Mouse (Mus musculus) right cerebral cortex, postnatal 25 days (tissue): ENCODE measurements at regions not wholly inside any gene's neighbourhood (a gene's known extent, or its start where the extent isn't known, plus 50 kb on each side); places are given as distances from the start of the nearest gene placed in this dataset.

Experiments used
- DNase-seq: peaks from one replicate; pipeline ENCODE4 v3.0.0; 2022

GRCm38 (mm10) chr8:103823541-103823940, 277.9 kb upstream of the Cdh5 start:
- no peak for DNase-seq

- no peak for DNase-seq
Observed at GRCm38 (mm10) chr8:103824747-103825146, 276.7 kb upstream of the Cdh5 start.

GRCm38 (mm10) chr8:103825289-103825688, 276.1 kb upstream of the Cdh5 start:
- no peak for DNase-seq

GRCm38 (mm10) chr8:103830416-103830815, 271.0 kb upstream of the Cdh5 start:
- DNase-seq = no peak

GRCm38 (mm10) chr8:103839990-103840389, 261.4 kb upstream of the Cdh5 start:
- no peak for DNase-seq

DNA sequence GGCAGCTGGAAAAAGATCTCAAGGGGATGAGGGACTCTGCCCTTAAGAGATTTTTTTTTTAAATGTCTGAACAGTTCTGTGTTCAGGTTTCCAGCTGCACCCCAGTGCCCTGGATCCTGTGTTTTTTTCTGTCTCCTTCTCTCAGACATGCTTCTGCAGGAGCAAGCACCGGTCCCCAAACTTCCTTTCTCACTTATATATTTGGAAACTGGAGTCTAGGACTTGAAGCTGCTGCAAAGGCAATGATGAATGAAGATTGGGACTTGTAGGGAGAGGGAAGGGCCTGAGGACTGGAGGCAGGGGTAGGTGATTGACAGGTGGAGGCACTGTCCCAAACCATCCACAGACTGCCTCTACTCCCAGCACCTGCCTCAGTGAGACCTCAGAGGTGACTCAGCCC, 255.5 kb upstream of the Cdh5 start:
- DNase-seq = no peak

- peak; percentile 23 for DNase-seq
Observed at GRCm38 (mm10) chr8:103846382-103846976, 254.9 kb upstream of the Cdh5 start.

DNA sequence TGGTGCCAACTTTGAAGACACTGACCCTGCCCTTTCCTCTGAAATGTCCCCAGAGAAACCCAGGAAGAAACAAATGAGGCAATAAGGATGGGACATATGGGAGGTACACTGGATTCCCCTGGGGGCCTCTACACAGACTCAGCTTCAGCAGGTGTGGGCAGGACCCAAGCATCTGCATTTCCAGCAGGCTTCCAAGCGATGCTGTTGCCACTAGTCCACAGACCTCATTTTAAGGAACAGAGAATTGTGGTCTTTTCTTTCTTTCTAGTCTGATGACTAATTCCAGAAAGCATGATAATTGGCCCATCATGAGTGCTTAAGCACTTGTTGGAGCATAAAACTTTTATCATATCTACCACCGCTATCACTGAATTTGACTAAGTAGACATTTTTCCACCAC, 251.6 kb upstream of the Cdh5 start:
- DNase-seq = no peak

DNA sequence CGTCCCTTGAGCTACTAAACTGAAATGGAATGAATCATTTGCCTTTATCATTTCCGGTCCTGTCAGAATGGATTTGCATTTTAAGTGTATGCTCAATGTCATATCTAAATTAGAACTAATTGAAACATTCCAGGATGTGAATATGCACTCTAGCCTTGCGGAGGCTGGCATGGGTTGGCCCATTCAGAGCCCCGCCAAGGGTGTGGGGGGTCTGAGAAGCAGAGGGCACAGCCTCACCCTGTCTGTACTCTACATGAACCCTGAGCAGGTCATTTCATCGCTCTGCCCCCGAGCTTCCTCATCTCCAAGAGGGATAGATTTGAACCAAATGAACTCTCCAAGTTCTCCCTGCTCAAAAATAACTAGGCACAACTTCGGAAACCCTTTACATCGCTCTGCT, 250.1 kb upstream of the Cdh5 start:
- DNase-seq = no peak

DNA sequence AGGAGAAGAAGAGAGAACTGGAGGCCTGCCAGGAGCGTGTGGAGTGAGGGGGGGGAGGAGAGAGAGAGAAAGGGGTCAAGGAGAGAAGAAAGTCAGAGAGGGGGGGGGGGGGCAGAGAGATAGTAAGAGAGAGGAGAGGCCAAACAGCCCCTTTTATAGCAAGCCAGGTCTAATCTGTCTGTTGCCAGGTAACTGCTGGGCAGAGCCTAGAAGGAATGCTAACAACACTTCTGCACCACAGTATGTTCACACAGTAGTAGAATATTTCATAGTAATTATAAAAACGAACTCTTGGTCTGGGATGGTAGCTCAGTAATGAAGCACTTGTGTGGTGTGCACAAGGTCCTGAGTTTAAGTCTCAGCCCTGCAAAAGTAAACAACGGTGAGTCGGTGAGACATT, 248.4 kb upstream of the Cdh5 start:
- DNase-seq = no peak

GRCm38 (mm10) chr8:103855291-103855690, 246.1 kb upstream of the Cdh5 start:
- no peak for DNase-seq

DNA sequence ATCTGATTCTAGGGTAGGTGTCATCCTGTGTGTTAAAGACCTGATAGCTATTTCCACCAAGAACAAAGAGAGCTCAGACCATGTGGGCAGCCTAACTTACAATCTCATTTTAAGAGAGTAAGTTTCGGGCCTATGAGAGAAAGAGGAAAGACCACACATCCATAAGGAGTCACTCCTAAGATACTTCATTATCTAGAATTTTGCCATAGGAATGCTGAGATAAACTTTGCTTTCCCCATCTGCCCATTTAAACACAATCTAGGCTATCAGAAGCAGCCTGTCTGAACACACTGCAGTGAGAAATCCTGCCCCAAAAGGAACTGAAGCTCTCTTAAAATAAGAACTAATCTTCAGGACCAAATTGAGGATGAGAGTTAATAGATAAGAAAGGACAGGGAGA, 242.3 kb upstream of the Cdh5 start:
- DNase-seq = no peak

- DNase-seq = no peak
Observed at GRCm38 (mm10) chr8:103873598-103874502, 227.6 kb upstream of the Cdh5 start.

- no peak for DNase-seq
Observed at GRCm38 (mm10) chr8:103874506-103874905, 226.9 kb upstream of the Cdh5 start.

DNA sequence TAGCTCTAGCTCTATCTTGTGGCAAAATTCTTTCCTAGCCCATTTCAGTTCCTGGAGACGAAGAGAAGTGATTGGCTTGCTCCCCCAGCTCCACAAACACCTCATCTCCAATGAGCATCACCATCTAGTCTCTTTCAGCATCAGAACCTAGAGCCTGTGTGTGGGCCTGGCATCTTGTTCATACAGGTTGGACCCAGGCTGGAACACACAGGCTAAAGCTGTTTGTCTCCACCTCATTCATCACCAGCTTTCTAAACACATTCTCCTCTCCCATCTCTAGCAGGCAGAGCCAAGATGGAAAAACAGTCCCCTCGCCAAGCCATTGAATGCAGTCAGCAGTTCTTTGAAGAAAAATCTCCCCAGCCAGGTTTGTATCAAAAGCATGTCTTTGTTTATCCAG, 221.9 kb upstream of the Cdh5 start:
- no peak for DNase-seq

GRCm38 (mm10) chr8:103880431-103881145, 220.8 kb upstream of the Cdh5 start:
- no peak for DNase-seq

DNA sequence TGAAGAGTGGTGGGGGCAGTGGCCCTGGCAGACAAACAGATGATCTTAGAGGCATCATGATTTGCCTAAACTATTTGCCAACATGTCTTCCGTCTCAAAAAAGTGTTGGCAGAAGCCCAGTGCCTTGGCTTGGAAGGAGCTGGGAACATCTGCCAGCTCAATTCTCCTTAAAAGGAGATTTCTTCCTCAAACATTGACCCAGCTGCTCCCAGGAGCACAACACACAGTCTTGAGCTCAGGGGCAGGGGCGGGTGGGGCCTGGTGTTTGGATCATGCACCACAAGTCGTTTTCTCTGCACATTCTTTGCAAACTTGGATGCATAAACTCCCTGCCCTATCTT, 220.3 kb upstream of the Cdh5 start:
- no peak for DNase-seq

DNA sequence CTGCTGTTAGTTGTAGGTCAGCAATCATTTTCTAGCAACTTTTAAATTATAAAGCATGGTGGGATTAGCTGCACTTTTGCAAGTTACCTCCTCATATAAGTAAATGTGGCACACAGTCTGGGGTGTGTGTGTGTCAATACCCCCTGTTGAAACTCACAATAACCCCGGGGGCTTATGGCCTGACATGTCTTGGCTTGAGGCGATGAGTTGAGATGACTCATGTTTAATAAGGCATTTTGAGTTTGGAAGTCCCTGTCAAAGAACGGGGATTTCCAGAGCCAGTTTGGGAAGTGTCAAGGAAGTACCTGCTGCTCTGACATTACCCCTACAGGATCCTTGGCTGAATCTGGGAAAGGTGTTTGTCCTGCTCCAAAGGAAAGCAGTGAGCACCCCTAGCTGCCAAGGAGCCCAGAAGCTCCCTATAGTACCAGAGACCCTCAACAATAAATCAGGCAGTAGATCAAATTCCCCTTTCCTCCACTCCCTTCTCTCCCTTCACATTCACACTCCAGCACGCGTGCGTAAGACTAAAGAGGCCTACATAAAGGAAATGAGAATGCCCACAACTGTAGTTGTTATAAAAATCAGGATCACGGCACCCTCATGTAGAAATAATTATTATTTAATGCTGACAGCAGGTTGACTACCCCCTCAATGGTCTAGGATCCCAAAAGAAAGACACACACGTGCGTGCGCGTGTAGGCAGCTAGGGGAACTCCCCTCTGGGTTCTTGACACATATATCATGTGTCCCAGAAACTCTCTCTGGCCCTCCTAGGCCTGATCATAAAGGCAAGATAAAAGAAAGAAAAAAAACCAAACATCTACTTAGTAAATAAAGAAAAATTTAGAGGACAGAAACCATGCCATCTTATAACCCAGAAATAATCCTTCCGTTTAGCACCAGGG, 216.3 kb upstream of the Cdh5 start:
- DNase-seq = no peak

DNA sequence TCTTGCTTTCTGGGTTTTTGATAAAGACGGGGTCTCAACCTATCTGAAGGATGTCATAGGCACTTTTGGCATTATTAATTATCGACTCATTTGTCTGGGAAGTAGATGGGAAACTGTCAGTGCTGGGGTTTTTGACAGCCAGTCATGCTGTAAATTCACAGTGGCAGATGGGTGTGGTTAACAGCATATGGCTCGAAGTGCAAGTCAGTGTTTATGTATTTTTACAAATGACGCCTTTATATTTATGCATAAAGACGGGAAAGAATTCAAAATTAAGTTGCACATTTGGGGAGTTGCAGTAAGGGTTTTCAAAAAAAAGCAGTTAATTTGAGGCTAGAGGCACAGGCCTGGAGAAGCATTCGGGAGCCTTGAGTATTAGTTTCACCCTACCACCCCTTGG, 206.8 kb upstream of the Cdh5 start:
- no peak for DNase-seq

DNA sequence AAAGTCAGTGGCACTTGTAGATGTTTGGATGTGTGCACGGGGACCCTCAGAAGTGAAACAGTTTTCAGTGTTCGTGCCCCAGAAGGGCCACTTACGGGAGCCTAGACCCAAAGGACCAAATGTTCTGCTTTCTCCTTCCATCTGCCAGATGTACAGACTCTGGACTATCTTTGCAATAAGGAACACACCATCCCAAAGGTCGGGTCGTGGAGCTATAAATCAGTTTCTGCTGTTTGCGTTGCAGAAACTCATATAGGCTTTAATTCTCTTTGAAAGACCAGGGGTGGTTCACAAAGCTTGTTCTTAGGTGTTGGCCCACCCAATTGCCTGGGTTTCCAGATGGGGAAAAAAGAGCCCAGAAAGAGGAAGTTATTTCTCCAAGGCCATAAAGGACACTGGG, 206.3 kb upstream of the Cdh5 start:
- DNase-seq = no peak

- no peak for DNase-seq
Observed at GRCm38 (mm10) chr8:103897463-103897862, 204.0 kb upstream of the Cdh5 start.

DNA sequence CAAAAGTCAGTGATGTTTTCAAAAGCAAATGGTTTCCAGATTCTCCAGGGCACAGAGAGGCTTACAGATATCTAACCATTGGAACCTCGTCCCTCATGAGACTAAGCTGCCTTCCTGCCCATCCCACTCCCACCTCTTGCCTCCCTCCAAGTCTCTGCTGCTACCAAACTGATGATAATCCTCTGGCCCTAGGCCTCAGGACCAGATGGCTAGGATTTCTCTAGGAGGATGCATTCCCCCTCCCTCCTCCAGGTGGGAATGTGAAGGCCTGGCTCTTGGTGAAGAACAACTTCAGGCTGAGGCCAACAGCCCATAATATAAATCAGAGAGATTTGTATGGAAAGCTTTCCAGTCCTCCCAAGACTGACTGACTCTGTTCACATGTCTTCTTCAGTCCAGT, 198.9 kb upstream of the Cdh5 start:
- no peak for DNase-seq

GRCm38 (mm10) chr8:103903635-103904034, 197.8 kb upstream of the Cdh5 start:
- no peak for DNase-seq
